Comparison of ENCODE assay signal across 8 mouse cellular contexts in the genomic region with DNA sequence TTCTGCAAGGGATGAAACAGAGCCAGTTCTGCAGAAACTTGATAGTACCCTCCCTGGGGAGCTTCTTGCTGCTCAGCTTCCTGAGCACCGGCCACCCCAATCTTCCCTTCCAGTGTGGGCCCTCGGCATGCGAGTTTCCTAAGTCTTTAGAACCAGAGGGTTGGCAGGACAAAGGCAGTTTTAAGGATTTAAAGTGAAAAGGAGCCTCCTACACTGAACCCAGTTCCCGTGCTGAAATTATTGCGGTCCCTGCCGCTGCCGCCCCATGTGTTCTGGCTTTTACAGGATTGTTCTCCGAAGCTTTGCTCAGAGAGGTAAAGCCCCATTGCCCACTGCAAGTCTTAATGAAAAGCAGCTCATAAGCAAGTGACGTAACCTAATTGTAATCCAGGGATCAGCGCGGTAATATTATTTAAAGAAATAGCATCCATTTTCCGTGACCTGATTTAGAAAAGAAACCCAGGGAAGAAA. TPM values are rescaled to one million over a fixed set of nuclear protein-coding genes. Genes with fewer than 3 reads are reported as not detected.
DNase-seq lines count a peak whose midpoint lies in the region; ATAC-seq lines count a peak whose summit lies in the region.

No protein-coding gene starts in this region.

- DNase-seq in adrenal gland, postnatal 10 days, result peak; percentile 9
- DNase-seq in adrenal gland, postnatal 14 days, result no peak
- DNase-seq in right cerebral cortex, adult 18-20 months, result peak; percentile 7
- DNase-seq in right cerebral cortex, postnatal 36 days (ENCODE audit: low spot score in 2 of 2), result no peak
- peak; percentile 44 for DNase-seq in limb, embryonic 11.5 days (ENCODE audit: low spot score)
- no peak for DNase-seq in thymus, postnatal 36 days
- no peak for DNase-seq in urinary bladder, adult 18-20 months (ENCODE audit: low spot score in 2 of 2)

- H3K4me1 ChIP-seq in limb, embryonic 11.5 days (ENCODE audit: control insufficient read depth, insufficient read depth, low read length), result peaks cover 3% of the 10 kb centered on the region; the same call in 1 of the 2 replicates

- no peaks in the 10 kb centered on the region for H3K36me3 ChIP-seq in limb, embryonic 11.5 days (ENCODE audit: control insufficient read depth, insufficient read depth, low read length)

- H3K4me2 ChIP-seq in limb, embryonic 11.5 days (ENCODE audit: low read depth, severe bottlenecking), result peak overlapping the region; percentile 13; the same call in 1 of the 2 replicates

- no peak overlapping the region for H3K4me3 ChIP-seq in limb, embryonic 11.5 days (ENCODE audit: low read depth, low read length)

- no peak overlapping the region for H3K9ac ChIP-seq in limb, embryonic 11.5 days (ENCODE audit: low read length)

- no peaks in the 10 kb centered on the region for H3K9me3 ChIP-seq in limb, embryonic 11.5 days (ENCODE audit: control insufficient read depth, low read length)

- no peaks in the 10 kb centered on the region for H3K27me3 ChIP-seq in limb, embryonic 11.5 days (ENCODE audit: control insufficient read depth, insufficient read depth, low read length)

- peak overlapping the region; percentile 59; the same call in 1 of the 2 replicates for H3K27ac ChIP-seq in limb, embryonic 11.5 days (replicated peaks; ENCODE audit: low read depth, low read length)

- 43% methylated on average over 12 of the region's 12 CpGs for WGBS in limb, embryonic 11.5 days

- ATAC-seq in limb, embryonic 11.5 days (ENCODE audit: insufficient number of reproducible peaks, low FRiP score, low TSS enrichment, low read depth), result peak; percentile 51; the same call in 1 of the 2 replicates
- ATAC-seq in monocyte, adult 5-6 weeks (replicated peaks; ENCODE audit: insufficient number of reproducible peaks, low FRiP score, low TSS enrichment, poor library complexity, severe bottlenecking), result no peak

RNA-seq across cellular contexts. Expression of a gene that starts 32.6 kb away (rescaled TPM):
- 10 to 100 TPM; 30.2 to 36.4 TPM for total RNA-seq in adrenal gland, postnatal 10 days (2021)
- 39.1 and 39.8 TPM in 2 replicates for total RNA-seq in adrenal gland, postnatal 14 days (2021)
- polyA plus RNA-seq in limb, embryonic 11.5 days (2014; fragmentation: Nextera tagmentation; extraction: Ambion mirVana), result 7.9 and 9.1 TPM in 2 replicates
- total RNA-seq in monocyte, adult 5-6 weeks (2017), result 36.9 to 81.2 TPM (median 70.4 TPM) in 3 replicates

Comparison
In these comparisons a context has a peak if more than half of its experiments do, and no peak if none do; other contexts are left out.
1. DNase-seq: peak in adrenal gland, postnatal 10 days (single experiment), right cerebral cortex, adult 18-20 months (single experiment) and limb, embryonic 11.5 days (single experiment); none in adrenal gland, postnatal 14 days (single experiment), right cerebral cortex, postnatal 36 days (0 of 2), thymus, postnatal 36 days (0 of 2) and urinary bladder, adult 18-20 months (0 of 2).